Mouse (Mus musculus) C2C12 (cell line): Measurements from ENCODE around the gene Specc1.

Source experiments
- CEBPB ChIP-seq: IDR thresholded peaks from one replicate; pipeline ENCODE4 v1.6.1; 2011; ENCODE audit warnings: low read depth, mild to moderate bottlenecking, control low read depth, moderate library complexity
- CTCF ChIP-seq: IDR thresholded peaks from one replicate; pipeline ENCODE4 v1.5.1; 2011; ENCODE audit not compliant: control insufficient read depth, insufficient read depth, insufficient read length
- FOSL1 ChIP-seq: IDR thresholded peaks from one replicate; pipeline ENCODE4 v1.8.0; 2011; ENCODE audit warnings: mild to moderate bottlenecking, low read length; ENCODE audit not compliant: poor library complexity, insufficient read depth, severe bottlenecking
- MAX ChIP-seq: IDR thresholded peaks from one replicate; pipeline ENCODE4 v1.6.1; 2011; ENCODE audit warnings: mild to moderate bottlenecking, control low read depth
- MYOD1 ChIP-seq: IDR thresholded peaks from one replicate; pipeline ENCODE4 v1.6.1; 2011; ENCODE audit warnings: low read depth; ENCODE audit not compliant: control insufficient read depth, insufficient read length
- MYOG ChIP-seq: IDR thresholded peaks from one replicate; pipeline ENCODE4 v1.6.1; 2011; ENCODE audit not compliant: control insufficient read depth, insufficient read length; ENCODE audit errors: extremely low read depth
- USF1 ChIP-seq: IDR thresholded peaks from one replicate; pipeline ENCODE4 v1.6.1; 2011; ENCODE audit warnings: low read depth, mild to moderate bottlenecking, control low read depth, moderate library complexity

- no peak for TF ChIP-seq MAX
- TF ChIP-seq MYOG, result no peak
- no peak for TF ChIP-seq USF1
- no peak for TF ChIP-seq CTCF
- no peak for TF ChIP-seq MYOD1
- no peak for TF ChIP-seq CEBPB
- no peak for TF ChIP-seq FOSL1
Observed at GRCm38 (mm10) chr11:61974106-61974707, 17.6 kb downstream of the Specc1 start.
